Mouse (Mus musculus) midbrain, embryonic 14.5 days (tissue): ENCODE measurements around the gene Dnpep. TPM values are rescaled to one million over a fixed set of nuclear protein-coding genes. Genes with fewer than 3 reads are reported as not detected.

Experiments used
- ATAC-seq: fragments of 200-750 bp; cut with Nextera tagmentation; 2 replicates; pipeline ENCODE4 v1.8.0; 2017; ENCODE audit warnings: moderate number of reproducible peaks, moderate library complexity; ENCODE audit not compliant: low FRiP score, low TSS enrichment
- DNase-seq: peaks from one replicate; pipeline ENCODE4 v3.0.0-alpha.2; 2015
- H3K27ac ChIP-seq: fragments of 300-500 bp; sonication (generic); replicated peaks from 2 replicates; pipeline ENCODE4 v1.5.1; 2014; ENCODE audit warnings: mild to moderate bottlenecking, low read depth, low read length, moderate library complexity
- H3K27me3 ChIP-seq: fragments of 300-500 bp; sonication (generic); 2 replicates; pipeline ENCODE4 v1.6.1; 2014; ENCODE audit warnings: low read length, control low read depth, mixed read lengths; ENCODE audit not compliant: control insufficient read depth, insufficient read depth
- H3K36me3 ChIP-seq: fragments of 300-500 bp; sonication (generic); 2 replicates; pipeline ENCODE4 v1.6.1; 2014; ENCODE audit warnings: low read length, control low read depth; ENCODE audit not compliant: control insufficient read depth, insufficient read depth
- H3K4me1 ChIP-seq: fragments of 300-500 bp; sonication (generic); 2 replicates; pipeline ENCODE4 v1.6.1; 2014; ENCODE audit warnings: mild to moderate bottlenecking, antibody characterized with exemption, low read length, control low read depth; ENCODE audit not compliant: control insufficient read depth, insufficient read depth
- H3K4me2 ChIP-seq: fragments of 300-500 bp; sonication (generic); 2 replicates; pipeline ENCODE4 v1.6.1; 2014; ENCODE audit warnings: mild to moderate bottlenecking, low read length, moderate library complexity
- H3K4me3 ChIP-seq: fragments of 300-500 bp; sonication (generic); replicated peaks from 2 replicates; pipeline ENCODE4 v1.5.1; 2014; ENCODE audit warnings: low read depth, low read length
- H3K9ac ChIP-seq: fragments of 300-500 bp; sonication (generic); replicated peaks from 2 replicates; pipeline ENCODE4 v1.6.1; 2014; ENCODE audit warnings: mild to moderate bottlenecking, low read length, moderate library complexity
- H3K9me3 ChIP-seq: fragments of 300-500 bp; sonication (generic); 2 replicates; pipeline ENCODE4 v1.6.1; 2016; ENCODE audit warnings: low read length, control low read depth, mixed read lengths; ENCODE audit not compliant: control insufficient read depth
- WGBS: fragments of 180-500 bp; shearing (Covaris S2); extraction: QIAGEN DNeasy Blood & Tissue Kit; methylation state at CpG from one replicate; pipeline ENCODE4 v1.1.7; 2014; 5-methylcytosine and 5-hydroxymethylcytosine counted together
- polyA plus RNA-seq: library from polyadenylated mRNA; unstranded; fragments of >200 nt; fragmentation: Nextera tagmentation; extraction: Ambion mirVana; gene quantifications from 2 replicates; pipeline ENCODE4 v1.2.1, GENCODE M21; 2014

Gene Dnpep
- polyA plus RNA-seq, 1 experiment from 2014 or later = 146 TPM

- peak overlapping the region; percentile 71 for H3K4me2 ChIP-seq
- H3K4me1 ChIP-seq = 0 out of 2 replicates have a peak, but pooled peaks cover 5% of the 10 kb centered on the region
- H3K36me3 ChIP-seq = no peaks in the 10 kb centered on the region
- 2% methylated on average over 40 of the region's 40 CpGs for WGBS
- H3K27me3 ChIP-seq = peaks cover 27% of the 10 kb centered on the region; the same call in 1 of the 2 replicates
- peak overlapping the region; percentile 50 for H3K4me3 ChIP-seq
- H3K9me3 ChIP-seq = no peaks in the 10 kb centered on the region
- H3K9ac ChIP-seq = peak overlapping the region; percentile 55
- peak; percentile 71 for DNase-seq
- H3K27ac ChIP-seq = peak overlapping the region; percentile 14; the same call in 1 of the 2 replicates
- ATAC-seq = peak; percentile 53; the same call in 1 of the 2 replicates
Measured at GRCm38 (mm10) chr1:75262969-75263951, 54.5 kb downstream of the Dnpep start.

DNA sequence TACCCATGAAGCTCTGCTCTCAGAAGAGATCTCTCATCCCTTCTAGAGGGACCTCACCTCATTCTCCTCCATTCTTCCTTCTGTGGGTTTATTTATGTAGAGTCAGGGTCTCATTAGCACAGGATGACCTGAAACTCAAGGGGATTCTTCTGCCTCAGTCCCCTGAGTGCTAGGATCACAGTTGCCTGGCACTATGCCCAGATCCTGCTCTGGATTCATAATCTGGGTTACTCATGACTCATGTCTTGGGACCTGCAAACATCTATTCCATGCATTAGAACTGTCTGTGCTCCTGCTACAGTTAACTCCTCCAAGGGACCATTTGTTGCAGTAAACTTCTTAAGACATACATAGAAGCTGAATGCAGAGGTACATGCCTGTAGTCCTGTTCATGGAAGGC is 56.5 kb downstream of the Dnpep start:
- Histone ChIP-seq H3K27me3 (peaks cover 27% of the 10 kb centered on the region; the same call in 1 of the 2 replicates), H3K27ac (no peak overlapping the region), H3K36me3 (no peaks in the 10 kb centered on the region), H3K9ac (no peak overlapping the region), H3K4me3 (no peak overlapping the region), H3K4me1 (0 out of 2 replicates have a peak, but pooled peaks cover 5% of the 10 kb centered on the region), H3K9me3 (no peaks in the 10 kb centered on the region), H3K4me2 (no peak overlapping the region)
- ATAC-seq = no peak
- no peak for DNase-seq

Other genes starting within 250 kb of the Dnpep start
- 6.9 and 7.7 TPM in 2 replicates for gene Nhej1, start 192.8 kb downstream of the Dnpep start, polyA plus RNA-seq
- gene Slc23a3, start 184.1 kb downstream of the Dnpep start, polyA plus RNA-seq = not detected in 2 replicates
- gene Cnppd1, start 175.3 kb downstream of the Dnpep start, polyA plus RNA-seq = 48.8 and 52.5 TPM in 2 replicates
- 126 and 133 TPM in 2 replicates for gene Retreg2, start 175.2 kb downstream of the Dnpep start, polyA plus RNA-seq
- 34.5 and 34.8 TPM in 2 replicates for gene Zfand2b, start 149.3 kb downstream of the Dnpep start, polyA plus RNA-seq
- gene Abcb6, start 137.6 kb downstream of the Dnpep start, polyA plus RNA-seq = 35.5 and 36.3 TPM in 2 replicates
- gene Ankzf1, start 125.8 kb downstream of the Dnpep start, polyA plus RNA-seq = 18.1 and 19.7 TPM in 2 replicates
- gene Atg9a, start 125.8 kb downstream of the Dnpep start, polyA plus RNA-seq = 40.7 and 47.8 TPM in 2 replicates
- gene Glb1l, start 107.2 kb downstream of the Dnpep start, polyA plus RNA-seq = 14.2 and 24.2 TPM in 2 replicates
- 120 and 144 TPM in 2 replicates for gene Stk16, start 107.2 kb downstream of the Dnpep start, polyA plus RNA-seq
- gene Tuba4a, start 98.1 kb downstream of the Dnpep start, polyA plus RNA-seq = 4.2 and 6.4 TPM in 2 replicates
- gene A630095N17Rik, start 85.9 kb downstream of the Dnpep start, polyA plus RNA-seq = not detected in 2 replicates
- 29.5 and 38.3 TPM in 2 replicates for gene Dnajb2, start 81.6 kb downstream of the Dnpep start, polyA plus RNA-seq
- 16.6 and 19.3 TPM in 2 replicates for gene Ptprn, start 53.5 kb downstream of the Dnpep start, polyA plus RNA-seq
- gene Resp18, start 39.6 kb downstream of the Dnpep start, polyA plus RNA-seq = 116 and 164 TPM in 2 replicates
- gene Des, start 42.3 kb upstream of the Dnpep start, polyA plus RNA-seq = 0.32 and 1.4 TPM in 2 replicates
- 15.6 and 19.4 TPM in 2 replicates for gene Speg, start 57.3 kb upstream of the Dnpep start, polyA plus RNA-seq
- gene Gmppa, start 117.9 kb upstream of the Dnpep start, polyA plus RNA-seq = 75.7 and 75.9 TPM in 2 replicates
- 16.6 and 34.3 TPM in 2 replicates for gene Asic4, start 132.4 kb upstream of the Dnpep start, polyA plus RNA-seq
- gene Chpf, start 161.3 kb upstream of the Dnpep start, polyA plus RNA-seq = 39.7 and 44.2 TPM in 2 replicates
- gene Tmem198, start 161.5 kb upstream of the Dnpep start, polyA plus RNA-seq = 42.9 and 55.9 TPM in 2 replicates
- gene Obsl1, start 188.5 kb upstream of the Dnpep start, polyA plus RNA-seq = 22.0 and 24.1 TPM in 2 replicates
- gene Inha, start 189.1 kb upstream of the Dnpep start, polyA plus RNA-seq = 9.3 and 16.8 TPM in 2 replicates
- 15.7 and 21.0 TPM in 2 replicates for gene Stk11ip, start 203.5 kb upstream of the Dnpep start, polyA plus RNA-seq
- gene Slc4a3, start 228.3 kb upstream of the Dnpep start, polyA plus RNA-seq = 31.5 and 41.0 TPM in 2 replicates